Mouse (Mus musculus): ENCODE measurements around the gene Sept7. TPM values are rescaled to one million over a fixed set of nuclear protein-coding genes. Genes with fewer than 3 reads are reported as not detected.

Gene Sept7
- 237 and 274 TPM in 2 replicates for polyA plus RNA-seq (2015; fragmentation: Nextera tagmentation; extraction: Ambion mirVana)

DNA sequence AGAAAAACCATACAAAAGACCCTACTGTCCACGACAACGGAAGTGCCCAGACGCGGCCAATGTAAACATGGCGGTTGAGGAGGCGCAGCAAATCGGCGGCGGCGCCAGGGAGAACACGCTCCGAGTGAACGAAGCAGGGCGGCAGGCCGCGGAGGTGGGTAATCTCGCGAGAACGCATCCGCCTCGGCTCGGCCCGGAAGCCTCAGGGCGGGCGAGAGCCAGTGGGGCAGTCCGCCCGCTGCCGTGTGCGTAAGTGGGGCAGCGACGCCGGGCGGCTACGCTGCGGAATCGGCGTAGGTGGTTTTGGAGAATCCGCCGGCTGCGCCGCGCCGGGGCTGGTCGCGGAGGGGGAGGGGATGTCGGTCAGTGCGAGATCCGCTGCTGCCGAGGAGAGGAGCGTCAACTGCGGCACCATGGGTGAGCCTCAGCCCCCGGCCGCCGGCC is at the start of gene Sept7:
TSS of gene Sept7 (plus strand) at position 157 of the 444 bp plus-strand sequence.
- TF ChIP-seq EP300 (IDR thresholded peaks at IDR 0.05): peak; percentile 91
- TF ChIP-seq CTCF (IDR thresholded peaks at IDR 0.05): peak; percentile 52
- peak; percentile 99 for DNase-seq (ENCODE audit: low spot score)
- H3K9ac ChIP-seq (replicated peaks; ENCODE audit: low read depth): peak within 1 kb of the TSS; percentile 98
- H3K4me1 ChIP-seq (ENCODE audit: insufficient read depth, low read depth, low read length): peaks cover 8% of the 10 kb centered on the region; the same call in 1 of the 2 replicates
- no peaks in the 10 kb centered on the region for H3K27me3 ChIP-seq (replicated peaks; ENCODE audit: insufficient read depth, low read length)
- WGBS: under 1% methylated on average over 43 of the region's 54 CpGs
- peak within 1 kb of the TSS; percentile 99 for H3K27ac ChIP-seq (ENCODE audit: low read length)
- H3K9me3 ChIP-seq (ENCODE audit: low read length): no peaks in the 10 kb centered on the region
- no peaks in the 10 kb centered on the region for H3K36me3 ChIP-seq (ENCODE audit: insufficient read depth, low read length)
- H3K4me2 ChIP-seq (replicated peaks; ENCODE audit: low read depth, low read length): peak within 1 kb of the TSS; percentile 70
- H3K4me3 ChIP-seq (ENCODE audit: low read depth, low read length): peak within 1 kb of the TSS; percentile 98
- peak; percentile 99 for ATAC-seq

- no peaks in the 10 kb centered on the region for H3K27me3 ChIP-seq (replicated peaks; ENCODE audit: insufficient read depth, low read length)
- H3K36me3 ChIP-seq (ENCODE audit: insufficient read depth, low read length): no peaks in the 10 kb centered on the region
- peak; percentile 53 for ATAC-seq
- no peak overlapping the region for H3K4me2 ChIP-seq (replicated peaks; ENCODE audit: low read depth, low read length)
- DNase-seq (ENCODE audit: low spot score): peak; percentile 58
- no peaks in the 10 kb centered on the region for H3K4me1 ChIP-seq (ENCODE audit: insufficient read depth, low read depth, low read length)
- peak overlapping the region; percentile 28; the same call in 1 of the 2 replicates for H3K27ac ChIP-seq (ENCODE audit: low read length)
- H3K9me3 ChIP-seq (ENCODE audit: low read length): no peaks in the 10 kb centered on the region
- WGBS: 33% methylated on average over 8 of the region's 8 CpGs
- no peak overlapping the region; the same call in 1 of the 2 replicates for H3K9ac ChIP-seq (replicated peaks; ENCODE audit: low read depth)
- H3K4me3 ChIP-seq (ENCODE audit: low read depth, low read length): no peak overlapping the region
- TF ChIP-seq CTCF (IDR thresholded peaks at IDR 0.05): no peak
These were observed 44.0 kb upstream of the Sept7 start for GRCm38 (mm10) chr9:25208087-25208803.

- Histone ChIP-seq H3K9me3 (ENCODE audit: low read length) (no peaks in the 10 kb centered on the region), H3K4me3 (ENCODE audit: low read depth, low read length) (no peak overlapping the region), H3K4me2 (replicated peaks; ENCODE audit: low read depth, low read length) (no peak overlapping the region), H3K27me3 (replicated peaks; ENCODE audit: insufficient read depth, low read length) (no peaks in the 10 kb centered on the region), H3K27ac (ENCODE audit: low read length) (peak overlapping the region; percentile 16; the same call in 1 of the 2 replicates), H3K4me1 (ENCODE audit: insufficient read depth, low read depth, low read length) (no peaks in the 10 kb centered on the region), H3K9ac (replicated peaks; ENCODE audit: low read depth) (no peak overlapping the region), H3K36me3 (ENCODE audit: insufficient read depth, low read length) (no peaks in the 10 kb centered on the region)
- peak; percentile 68 for DNase-seq (ENCODE audit: low spot score)
- whole genome bisulfite sequencing: 58% methylated on average over 9 of the region's 9 CpGs
- no peak for TF ChIP-seq EP300 (IDR thresholded peaks at IDR 0.05)
- no peak for TF ChIP-seq CTCF (IDR thresholded peaks at IDR 0.05)
- peak; percentile 81 for ATAC-seq
These were observed 39.7 kb upstream of the Sept7 start for GRCm38 (mm10) chr9:25212309-25213163.

- no peaks in the 10 kb centered on the region for H3K27me3 ChIP-seq (replicated peaks; ENCODE audit: insufficient read depth, low read length)
- no peaks in the 10 kb centered on the region for H3K9me3 ChIP-seq (ENCODE audit: low read length)
- no peak overlapping the region for H3K4me2 ChIP-seq (replicated peaks; ENCODE audit: low read depth, low read length)
- H3K27ac ChIP-seq (ENCODE audit: low read length): peak overlapping the region; percentile 16; the same call in 1 of the 2 replicates
- no peak for DNase-seq (ENCODE audit: low spot score)
- no peaks in the 10 kb centered on the region for H3K4me1 ChIP-seq (ENCODE audit: insufficient read depth, low read depth, low read length)
- 0 out of 2 replicates have a peak, but pooled peaks have one; percentile 17 for ATAC-seq
- TF ChIP-seq EP300 (IDR thresholded peaks at IDR 0.05): no peak
- no peak for TF ChIP-seq CTCF (IDR thresholded peaks at IDR 0.05)
- H3K4me3 ChIP-seq (ENCODE audit: low read depth, low read length): no peak overlapping the region
- no peak overlapping the region for H3K9ac ChIP-seq (replicated peaks; ENCODE audit: low read depth)
- H3K36me3 ChIP-seq (ENCODE audit: insufficient read depth, low read length): no peaks in the 10 kb centered on the region
These were observed 39.1 kb upstream of the Sept7 start for GRCm38 (mm10) chr9:25213164-25213557.

GRCm38 (mm10) chr9:25215411-25215810 is 36.8 kb upstream of the Sept7 start:
- Histone ChIP-seq H3K36me3 (ENCODE audit: insufficient read depth, low read length) (no peaks in the 10 kb centered on the region), H3K4me3 (ENCODE audit: low read depth, low read length) (no peak overlapping the region), H3K9me3 (ENCODE audit: low read length) (no peaks in the 10 kb centered on the region), H3K4me1 (ENCODE audit: insufficient read depth, low read depth, low read length) (peaks cover 6% of the 10 kb centered on the region; the same call in 1 of the 2 replicates), H3K27ac (ENCODE audit: low read length) (no peak overlapping the region), H3K4me2 (replicated peaks; ENCODE audit: low read depth, low read length) (no peak overlapping the region), H3K9ac (replicated peaks; ENCODE audit: low read depth) (no peak overlapping the region), H3K27me3 (replicated peaks; ENCODE audit: insufficient read depth, low read length) (no peaks in the 10 kb centered on the region)
- WGBS: 13% methylated on average over 3 of the region's 3 CpGs
- DNase-seq (ENCODE audit: low spot score) (no peak), ATAC-seq (no peak)
- TF ChIP-seq EP300 (IDR thresholded peaks at IDR 0.05) (no peak), CTCF (IDR thresholded peaks at IDR 0.05) (no peak)

DNA sequence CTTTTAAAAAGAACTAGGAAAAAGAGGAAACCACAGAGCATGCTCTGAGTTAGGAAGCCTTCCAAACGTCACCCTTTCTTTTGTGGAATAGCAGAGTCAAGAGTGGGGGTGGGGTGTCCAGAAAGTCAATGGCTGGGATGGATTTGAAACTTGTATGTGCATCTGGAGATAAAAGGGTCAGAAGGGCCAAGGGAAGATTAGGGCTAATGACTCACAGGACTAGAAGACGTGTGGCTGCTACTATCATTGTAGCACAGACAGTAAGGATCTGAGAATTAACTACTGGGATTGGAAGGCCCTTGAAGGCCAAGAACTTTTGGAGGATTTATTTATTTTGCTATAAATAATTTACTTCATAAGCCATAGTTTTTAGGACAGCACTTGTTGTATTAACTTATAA is 36.0 kb upstream of the Sept7 start:
- Histone ChIP-seq H3K4me2 (replicated peaks; ENCODE audit: low read depth, low read length) (no peak overlapping the region), H3K27me3 (replicated peaks; ENCODE audit: insufficient read depth, low read length) (no peaks in the 10 kb centered on the region), H3K27ac (ENCODE audit: low read length) (no peak overlapping the region), H3K9ac (replicated peaks; ENCODE audit: low read depth) (no peak overlapping the region), H3K4me3 (ENCODE audit: low read depth, low read length) (no peak overlapping the region), H3K36me3 (ENCODE audit: insufficient read depth, low read length) (no peaks in the 10 kb centered on the region), H3K9me3 (ENCODE audit: low read length) (no peaks in the 10 kb centered on the region), H3K4me1 (ENCODE audit: insufficient read depth, low read depth, low read length) (peaks cover 6% of the 10 kb centered on the region; the same call in 1 of the 2 replicates)
- DNase-seq (ENCODE audit: low spot score) (no peak), ATAC-seq (no peak)
- TF ChIP-seq EP300 (IDR thresholded peaks at IDR 0.05): no peak
- TF ChIP-seq CTCF (IDR thresholded peaks at IDR 0.05): no peak
- 36% methylated on average over 2 of the region's 2 CpGs for WGBS
